Mouse (Mus musculus): ENCODE results near the gene Tas2r110.

Gene Tas2r110

GRCm38 (mm10) chr6:132867708-132868107, at the start of gene Tas2r110:
Gene Tas2r110, plus strand, starts transcription at chr6:132868008.
- no peak for DNase-seq (ENCODE audit: low read depth in 1 of 2, low spot score in 2 of 2)

- DNase-seq (ENCODE audit: low read depth in 1 of 2, low spot score in 2 of 2) = no peak
Observed at GRCm38 (mm10) chr6:132846842-132847241, 21.0 kb upstream of the Tas2r110 start, which contains the start of gene Tas2r123. Gene Tas2r123, plus strand, starts transcription at chr6:132847142.

- no peak for DNase-seq (ENCODE audit: low read depth in 1 of 2, low spot score in 2 of 2)
Observed at GRCm38 (mm10) chr6:132855138-132855537, 12.7 kb upstream of the Tas2r110 start, which contains the start of gene Tas2r116. Gene Tas2r116, plus strand, starts transcription at chr6:132855438.

GRCm38 (mm10) chr6:132892711-132893110, 24.9 kb downstream of the Tas2r110 start, which contains the start of gene Tas2r113:
Gene Tas2r113, plus strand, starts transcription at chr6:132893011.
- DNase-seq (ENCODE audit: low read depth in 1 of 2, low spot score in 2 of 2) = no peak

GRCm38 (mm10) chr6:132909351-132909750, 41.5 kb downstream of the Tas2r110 start, which contains the start of gene Tas2r125:
Gene Tas2r125, plus strand, starts transcription at chr6:132909651.
- DNase-seq (ENCODE audit: low read depth in 1 of 2, low spot score in 2 of 2) = no peak
